Mouse (Mus musculus) megakaryocyte, embryonic 14.5 days (primary cell): Measurements from ENCODE around the gene Gm49380.

ENCODE experiments used
- FLI1 ChIP-seq: IDR thresholded peaks from 2 replicates; pipeline ENCODE4 v1.6.1; 2012; ENCODE audit warnings: low read length, inconsistent platforms, mixed read lengths
- GATA1 ChIP-seq: IDR thresholded peaks from 3 replicates; pipeline ENCODE4 v1.6.1; 2012; ENCODE audit warnings: mixed read lengths, low read length, inconsistent platforms, borderline replicate concordance

GRCm38 (mm10) chr9:44074395-44075275 lies 38.7 kb downstream of the Gm49380 start:
- TF ChIP-seq FLI1 (no peak), GATA1 (no peak)
